Mouse (Mus musculus) E14TG2a.4 (cell line): ENCODE results near the gene Atg4a.

Experiments used
- CTCF ChIP-seq: conservative IDR thresholded peaks from 2 replicates; pipeline ENCODE4 v1.5.1; 2014; ENCODE audit warnings: low read length
- NANOG ChIP-seq: IDR thresholded peaks from 2 replicates; pipeline ENCODE4 v1.6.1; 2014; ENCODE audit warnings: borderline replicate concordance, low read length, mixed read lengths
- POU5F1 ChIP-seq: IDR thresholded peaks from 2 replicates; pipeline ENCODE4 v1.6.1; 2014; ENCODE audit warnings: low read length, borderline replicate concordance

DNA sequence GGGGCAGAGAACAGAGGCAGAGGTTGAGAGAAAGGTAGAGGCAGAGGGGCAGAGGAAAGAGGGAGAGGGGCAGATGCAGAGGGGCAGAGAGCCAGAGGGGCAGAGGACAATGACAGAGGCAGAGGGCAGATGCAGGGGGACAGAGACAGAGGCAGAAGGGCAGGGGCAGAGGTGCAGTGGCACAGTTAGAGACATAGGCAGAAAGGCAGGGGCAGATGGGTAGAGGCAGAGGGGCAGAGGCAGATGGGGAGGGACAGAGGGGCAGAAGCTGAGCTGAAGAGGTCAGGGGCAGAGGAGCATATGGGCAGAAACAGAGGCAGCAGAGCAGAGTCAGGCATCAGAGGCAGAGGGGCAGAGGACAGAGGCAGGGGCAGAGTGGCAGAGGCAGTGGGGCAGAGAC is 42.2 kb downstream of the Atg4a start:
- TF ChIP-seq CTCF (no peak), POU5F1 (no peak), NANOG (no peak)
